Mouse (Mus musculus) CH12.LX (cell line): ENCODE data around the gene Phtf2. TPM values are rescaled to one million over a fixed set of nuclear protein-coding genes. Genes with fewer than 3 reads are reported as not detected.

Experiments used
- DNase-seq: peaks from one replicate; pipeline ENCODE4 v3.0.0-alpha.2; 2013; ENCODE audit errors: extremely low read depth
- H3K27ac ChIP-seq: 2 replicates; pipeline ENCODE4 v1.5.1; 2012; ENCODE audit warnings: low read depth, mild to moderate bottlenecking, control low read depth, moderate library complexity; ENCODE audit not compliant: insufficient read depth
- H3K27me3 ChIP-seq: replicated peaks from 2 replicates; pipeline ENCODE3; 2012; ENCODE audit warnings: inconsistent platforms
- H3K36me3 ChIP-seq, 2 experiments: replicated peaks in 1 of 2; 2 replicates each; pipeline versions ENCODE3 to v1.6.1; 2012; ENCODE audit warnings: inconsistent platforms in 1 of 2, low read length in 1 of 2, mild to moderate bottlenecking in 1 of 2, mixed read lengths in 1 of 2, moderate library complexity in 1 of 2; ENCODE audit not compliant: control insufficient read depth in 1 of 2, insufficient read depth in 1 of 2
- H3K4me1 ChIP-seq, 2 experiments: 2 replicates each; pipeline ENCODE4 v1.6.1; 2012; ENCODE audit warnings: inconsistent platforms in 1 of 2, moderate library complexity in 1 of 2; ENCODE audit not compliant: insufficient read depth in 2 of 2, control insufficient read depth in 1 of 2
- H3K4me2 ChIP-seq: 2 replicates; pipeline ENCODE4 v1.6.1; 2012; ENCODE audit warnings: low read depth, mild to moderate bottlenecking, control low read depth; ENCODE audit not compliant: poor library complexity, insufficient read depth, severe bottlenecking
- H3K4me3 ChIP-seq, 3 experiments: fragments of 150-350 bp in 1 of 3; sonication (generic) in 1 of 3; replicated peaks in 1 of 3; 2 replicates each; pipeline versions ENCODE3 to v1.5.1; 2011 to 2012; ENCODE audit warnings: low read depth in 2 of 3, low read length in 2 of 3, mild to moderate bottlenecking in 2 of 3, moderate library complexity in 2 of 3, control low read depth in 1 of 3, improper control_type of control experiment in 1 of 3, inconsistent platforms in 1 of 3, mixed read lengths in 1 of 3; ENCODE audit not compliant: poor library complexity in 1 of 3
- H3K79me2 ChIP-seq: replicated peaks from 2 replicates; pipeline ENCODE4 v1.6.1; 2012; ENCODE audit warnings: mild to moderate bottlenecking, moderate library complexity; ENCODE audit not compliant: control insufficient read depth, poor library complexity, insufficient read depth, severe bottlenecking; ENCODE audit errors: extremely low read depth
- H3K9ac ChIP-seq: 2 replicates; pipeline ENCODE4 v1.6.1; 2012; ENCODE audit warnings: low read depth, mild to moderate bottlenecking, control low read depth, moderate library complexity; ENCODE audit not compliant: insufficient read depth
- H3K9me3 ChIP-seq: replicated peaks from 2 replicates; pipeline ENCODE3; 2012; ENCODE audit warnings: low read length, inconsistent platforms, mixed read lengths
- BHLHE40 ChIP-seq: IDR thresholded peaks from 2 replicates; pipeline ENCODE4 v1.6.1; 2011; ENCODE audit warnings: mild to moderate bottlenecking, low read depth, low read length, improper control_type of control experiment
- CHD1 ChIP-seq: IDR thresholded peaks from 2 replicates; pipeline ENCODE4 v1.6.1; 2012; ENCODE audit warnings: low read depth, low read length, improper control_type of control experiment, inconsistent platforms
- CHD2 ChIP-seq: IDR thresholded peaks from 2 replicates; pipeline ENCODE4 v1.6.1; 2011; ENCODE audit warnings: low read length, improper control_type of control experiment
- E2F4 ChIP-seq: IDR thresholded peaks from 2 replicates; pipeline ENCODE4 v1.6.1; 2011; ENCODE audit warnings: low read depth, low read length, improper control_type of control experiment; ENCODE audit not compliant: insufficient replicate concordance
- ELF1 ChIP-seq: IDR thresholded peaks from 2 replicates; pipeline ENCODE4 v1.6.1; 2014; ENCODE audit warnings: low read depth, mild to moderate bottlenecking, inconsistent platforms, low read length, improper control_type of control experiment
- EP300 ChIP-seq: IDR thresholded peaks from 2 replicates; pipeline ENCODE4 v1.6.1; 2011; ENCODE audit warnings: low read length, improper control_type of control experiment
- ETS1 ChIP-seq: conservative IDR thresholded peaks from 2 replicates; pipeline ENCODE4 v1.6.1; 2012; ENCODE audit warnings: low read depth, mild to moderate bottlenecking, inconsistent platforms, low read length, improper control_type of control experiment, moderate library complexity
- HCFC1 ChIP-seq: IDR thresholded peaks from 2 replicates; pipeline ENCODE4 v1.6.1; 2012; ENCODE audit warnings: low read depth, mild to moderate bottlenecking, inconsistent platforms, low read length, improper control_type of control experiment
- MAX ChIP-seq: IDR thresholded peaks from 2 replicates; pipeline ENCODE4 v1.6.1; 2011; ENCODE audit warnings: low read length, improper control_type of control experiment
- MAZ ChIP-seq: IDR thresholded peaks from 2 replicates; pipeline ENCODE4 v1.6.1; 2012; ENCODE audit warnings: low read depth, mild to moderate bottlenecking, inconsistent platforms, low read length, improper control_type of control experiment, moderate library complexity
- MEF2A ChIP-seq: IDR thresholded peaks from 2 replicates; pipeline ENCODE4 v1.6.1; 2014; ENCODE audit warnings: low read depth, mild to moderate bottlenecking, inconsistent platforms, low read length, improper control_type of control experiment, borderline replicate concordance
- MYC ChIP-seq: IDR thresholded peaks from 2 replicates; pipeline ENCODE4 v1.6.1; 2011; ENCODE audit warnings: low read depth, mild to moderate bottlenecking, improper control_type of control experiment, low read length
- NRF1 ChIP-seq: IDR thresholded peaks from 2 replicates; pipeline ENCODE4 v1.6.1; 2014; ENCODE audit warnings: low read depth, mild to moderate bottlenecking, inconsistent platforms, low read length, improper control_type of control experiment, moderate library complexity
- TBP ChIP-seq: conservative IDR thresholded peaks from 2 replicates; pipeline ENCODE4 v1.6.1; 2011; ENCODE audit warnings: low read depth, low read length, improper control_type of control experiment
- USF2 ChIP-seq: conservative IDR thresholded peaks from 2 replicates; pipeline ENCODE4 v1.6.1; 2011; ENCODE audit warnings: low read depth, low read length, improper control_type of control experiment
- ZMIZ1 ChIP-seq: IDR thresholded peaks from 2 replicates; pipeline ENCODE4 v1.6.1; 2012; ENCODE audit warnings: low read depth, mild to moderate bottlenecking, inconsistent platforms, low read length, improper control_type of control experiment
- ZNF384 ChIP-seq: IDR thresholded peaks from 2 replicates; pipeline ENCODE4 v1.6.1; 2012; ENCODE audit warnings: low read depth, low read length, improper control_type of control experiment, inconsistent platforms
- dilution Hi-C: fragments of 300-500 bp; cut with MboI; formaldehyde crosslinking; loops from 2 replicates; pipeline ENCODE4 v1.14.3; 2020; ENCODE audit warnings: low sequenced_read_pairs; ENCODE audit not compliant: extremely low pct_unique_long_range_greater_than_20kb, extremely low pct_ligation_motif_present
- in situ Hi-C: fragments of 300-500 bp; cut with MboI; formaldehyde crosslinking; loops from 3 replicates; pipeline ENCODE4 v1.14.3; 2019; ENCODE audit warnings: low sequenced_read_pairs, low pct_ligation_motif_present, low pct_unique_long_range_greater_than_20kb, mixed read lengths
- polyA plus RNA-seq: library from polyadenylated mRNA; unstranded; fragments of >175 nt; gene quantifications from 2 replicates; pipeline ENCODE4 v1.2.1, GENCODE M21; 2012; ENCODE audit warnings: low read depth; ENCODE audit not compliant: insufficient read length
- total RNA-seq, 2 experiments: library from RNA; depleted of rRNA; stranded (reverse); fragments of 300-350 nt in 1 of 2; fragments of >200 nt in 1 of 2; gene quantifications; 2 replicates each; pipeline ENCODE4 v1.2.3; 2012 to 2014

The Phtf2 gene
- total and polyA plus RNA-seq, 3 experiments = 18.5 to 30.4 (median 28.1) TPM

DNA sequence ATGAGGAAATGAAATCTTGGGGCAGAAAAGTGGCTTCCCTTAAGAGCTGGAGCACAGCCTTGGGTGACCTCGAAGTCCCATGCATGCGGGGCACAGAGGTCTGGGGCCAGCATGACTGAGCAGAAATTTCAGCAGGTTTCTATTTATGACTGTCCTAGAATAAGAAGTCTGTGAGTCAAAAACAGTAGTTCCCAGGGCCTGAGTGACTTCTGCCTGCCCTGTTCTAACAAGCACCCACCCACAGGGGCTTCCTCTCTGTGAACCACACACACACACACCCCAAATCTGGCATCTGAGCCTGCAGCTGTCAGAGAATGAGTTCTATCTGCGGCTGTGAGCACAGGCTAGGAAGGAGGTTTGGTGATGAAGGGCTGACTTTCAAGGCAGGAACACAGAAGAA lies 132.4 kb downstream of the Phtf2 start:
- H3K36me3 ChIP-seq = no peaks in the 10 kb centered on the region
- in situ Hi-C loops (no loop called here), dilution Hi-C loops (no loop called here)
- H3K79me2 ChIP-seq = no peaks in the 10 kb centered on the region
- H3K4me3 ChIP-seq = no peak overlapping the region
- DNase-seq = peak; percentile 69
- H3K9ac ChIP-seq = no peak overlapping the region
- peaks cover 7 to 27% of the 10 kb centered on the region in 2 experiments for H3K4me1 ChIP-seq
- 0 out of 2 replicates have a peak, but pooled peaks have one; percentile 5 for TF ChIP-seq BHLHE40
- no peak for TF ChIP-seq MYC
- TF ChIP-seq ZMIZ1 = no peak
- no peak for TF ChIP-seq ELF1
- peak; percentile 25; the same call in 1 of the 2 replicates for TF ChIP-seq MEF2A
- peak; percentile 31; the same call in 1 of the 2 replicates for TF ChIP-seq EP300
- TF ChIP-seq ETS1 = peak; percentile 28; the same call in 1 of the 2 replicates
- no peak for TF ChIP-seq USF2
- TF ChIP-seq E2F4 = no peak
- H3K9me3 ChIP-seq = no peaks in the 10 kb centered on the region
- no peak overlapping the region for H3K27ac ChIP-seq
- H3K4me2 ChIP-seq = no peak overlapping the region
- no peaks in the 10 kb centered on the region for H3K27me3 ChIP-seq

DNA sequence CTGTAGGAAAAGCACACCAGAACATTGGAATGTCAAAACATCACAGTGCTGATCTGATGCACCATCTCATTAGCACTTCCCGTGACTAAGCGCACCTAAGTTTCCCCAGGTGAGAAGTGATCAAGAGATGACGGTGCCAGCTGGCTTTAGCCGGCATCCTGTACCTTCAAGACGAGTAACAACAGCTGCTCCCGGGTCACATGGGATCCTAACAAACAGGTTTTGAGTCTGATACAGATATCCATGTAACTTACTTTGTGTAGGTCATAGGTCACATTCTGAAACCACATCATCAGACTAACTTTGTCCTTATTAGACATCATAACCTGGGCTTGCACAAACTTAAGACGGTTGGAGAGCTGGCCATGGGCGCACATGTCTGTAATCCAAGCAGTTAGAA lies 133.1 kb downstream of the Phtf2 start:
- DNase-seq = no peak
- Histone ChIP-seq H3K4me1 (peaks cover 7 to 27% of the 10 kb centered on the region in 2 experiments), H3K79me2 (no peaks in the 10 kb centered on the region), H3K4me2 (no peak overlapping the region), H3K27me3 (no peaks in the 10 kb centered on the region), H3K9me3 (no peaks in the 10 kb centered on the region), H3K9ac (no peak overlapping the region), H3K4me3 (no peak overlapping the region)
- in situ Hi-C loops = no loop called here
- TF ChIP-seq BHLHE40 (no peak), HCFC1 (no peak), EP300 (no peak), ZNF384 (no peak), TBP (no peak), USF2 (no peak), MAX (no peak), CHD1 (no peak), NRF1 (no peak), CHD2 (no peak), MEF2A (no peak), MAZ (no peak)
- TF ChIP-seq, all 38 proteins: peak for 0
- Histone ChIP-seq H3K27ac (no peak overlapping the region), H3K36me3 (no peaks in the 10 kb centered on the region)
- dilution Hi-C loops = no loop called here
